Mouse (Mus musculus) stomach, postnatal 0 days (tissue): ENCODE data around the gene Dusp10.

Experiments used
- CTCF ChIP-seq: IDR thresholded peaks from 2 replicates; pipeline ENCODE4 v1.5.1; 2016; ENCODE audit warnings: antibody characterized with exemption, low read depth, mild to moderate bottlenecking, moderate library complexity
- EP300 ChIP-seq: optimal IDR thresholded peaks from 2 replicates; pipeline ENCODE3; 2016; ENCODE audit warnings: antibody characterized with exemption

DNA sequence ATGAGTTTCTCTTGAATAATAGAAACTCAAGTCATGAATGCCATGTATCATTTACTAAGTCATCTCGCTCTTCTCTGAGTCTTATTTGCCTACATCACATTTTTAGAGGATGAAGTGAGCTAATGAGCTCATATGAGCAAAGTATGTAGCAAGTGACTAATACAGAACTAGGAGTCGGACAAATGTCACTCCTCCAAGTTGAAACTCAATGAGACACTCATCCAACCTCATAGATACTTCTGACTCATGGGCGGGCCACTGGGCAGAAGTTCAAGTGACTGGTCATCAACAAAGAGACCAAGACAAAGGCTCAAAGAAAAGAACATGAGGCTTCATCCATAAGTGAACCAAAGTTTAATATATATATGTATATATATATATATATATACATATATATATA, 71.9 kb downstream of the Dusp10 start:
- TF ChIP-seq EP300: no peak
- TF ChIP-seq CTCF: no peak
